Mouse (Mus musculus): ENCODE results near the gene Pyroxd2. TPM values are rescaled to one million over a fixed set of nuclear protein-coding genes. Genes with fewer than 3 reads are reported as not detected.

Pyroxd2 gene
- polyA plus RNA-seq (2017; shearing (Covaris generic)), result under 1 TPM in 2 of 3 experiments, not detected in 1; 0.38 to 0.55 TPM

- no peak for ATAC-seq
These were observed at the start of gene Pyroxd2 for GRCm38 (mm10) chr19:42752363-42752931. TSS of gene Pyroxd2 (minus strand) at chr19:42752775.

GRCm38 (mm10) chr19:42797866-42798265 lies 45.3 kb upstream of the Pyroxd2 start:
- no peak for ATAC-seq

- no peak for ATAC-seq
These were observed 43.2 kb upstream of the Pyroxd2 start for GRCm38 (mm10) chr19:42795801-42796200.

GRCm38 (mm10) chr19:42794914-42795613 lies 42.5 kb upstream of the Pyroxd2 start:
- no peak for ATAC-seq

GRCm38 (mm10) chr19:42788311-42788710 lies 35.7 kb upstream of the Pyroxd2 start:
- no peak for ATAC-seq

DNA sequence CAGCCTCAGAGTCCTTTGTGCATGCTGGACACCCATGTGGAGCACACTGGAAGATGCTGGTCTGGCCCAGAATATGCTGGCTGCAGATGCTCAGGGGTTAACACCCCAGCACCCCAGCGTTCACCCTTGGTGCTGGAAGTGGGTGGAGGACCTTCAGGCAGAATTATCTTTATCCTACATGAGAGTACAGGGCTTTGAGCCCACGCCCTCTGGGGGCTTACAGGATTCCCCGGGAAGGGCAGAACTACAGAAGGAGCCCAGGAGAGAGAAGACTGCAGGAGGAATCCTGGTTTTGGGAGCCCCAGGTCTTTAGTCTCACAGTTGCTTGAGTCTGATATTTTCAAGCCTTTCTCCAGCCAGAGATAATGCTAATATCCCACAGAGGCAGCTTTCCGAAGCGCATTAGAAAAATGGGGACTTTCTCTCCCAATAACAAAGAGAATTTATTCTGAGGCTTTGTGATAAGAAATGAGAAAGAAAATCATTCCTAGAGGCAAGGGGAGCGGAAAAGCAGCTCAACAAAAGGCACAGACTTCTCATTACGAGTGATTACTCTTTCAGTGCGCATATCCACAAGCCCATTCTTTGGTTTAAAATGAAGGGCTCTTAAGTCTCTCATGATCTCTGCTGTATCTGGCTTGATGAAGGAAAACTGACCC lies 33.1 kb upstream of the Pyroxd2 start:
- no peak for ATAC-seq

DNA sequence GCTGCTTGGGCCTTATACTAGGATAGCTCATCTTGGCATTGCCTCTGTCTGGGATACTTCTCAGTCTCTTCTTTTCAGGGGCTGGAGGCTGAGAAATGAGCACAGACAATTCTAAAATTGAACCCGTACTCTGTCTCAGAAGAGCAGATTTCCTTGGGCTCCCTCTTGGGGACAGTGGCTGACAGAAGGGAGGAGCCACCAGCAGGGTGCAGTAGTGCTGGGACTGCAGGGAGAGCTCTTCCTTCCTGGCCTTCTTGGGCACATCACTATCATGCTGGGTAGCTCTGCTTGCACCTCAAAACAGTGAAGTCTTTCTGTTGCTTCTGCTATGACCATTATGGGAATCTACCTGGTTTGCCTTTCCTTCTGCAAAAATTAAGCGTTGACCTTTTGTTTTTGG lies 32.6 kb upstream of the Pyroxd2 start:
- no peak for ATAC-seq

DNA sequence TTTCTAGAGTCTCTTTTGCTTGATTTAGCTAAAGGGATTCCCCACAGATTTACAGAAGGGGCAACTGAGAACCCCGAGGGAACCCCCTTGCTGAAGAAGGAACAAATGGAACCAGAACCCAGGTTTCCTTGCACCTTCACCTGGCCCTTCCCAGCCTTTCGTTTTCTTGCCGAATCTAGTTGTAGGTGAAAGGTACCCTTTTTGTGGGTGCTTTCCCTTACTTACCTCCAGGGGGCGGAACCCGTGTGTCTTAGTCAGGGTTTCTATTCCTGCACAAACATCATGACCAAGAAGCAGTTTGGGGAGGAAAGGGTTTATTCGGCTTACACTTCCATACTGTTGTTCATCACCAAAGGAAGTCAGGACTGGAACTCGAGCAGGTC lies 27.6 kb upstream of the Pyroxd2 start:
- ATAC-seq, result peak; percentile 16

DNA sequence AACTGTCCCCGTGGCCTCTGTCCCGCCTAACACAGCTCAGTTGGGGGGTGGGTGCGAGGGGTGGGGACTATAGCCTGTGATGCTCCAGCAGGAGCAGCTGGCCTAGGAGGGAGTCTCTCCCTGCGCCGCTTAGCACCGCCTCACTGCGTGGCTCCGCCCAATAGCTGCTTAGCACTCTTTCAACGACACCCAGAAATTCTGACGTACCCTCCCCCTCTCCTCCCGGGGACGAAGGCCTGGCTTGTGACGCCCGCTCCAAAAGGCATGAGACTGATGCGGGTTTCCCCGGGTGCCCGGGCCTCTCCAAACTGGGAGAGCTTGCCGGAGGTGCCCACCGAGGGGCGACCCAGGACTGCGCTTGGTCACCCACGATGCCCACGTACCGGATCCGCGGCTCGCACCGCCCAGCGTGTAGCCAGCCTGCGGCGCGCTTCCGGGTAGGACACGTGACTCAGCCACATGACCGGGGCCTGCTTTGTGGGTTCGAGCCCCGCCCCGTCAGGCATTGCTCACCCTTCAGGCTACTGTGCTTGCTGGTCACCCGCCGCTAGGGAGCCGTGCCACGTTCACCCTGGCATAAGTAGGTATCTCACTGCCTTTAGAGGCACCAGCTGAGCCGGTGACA lies 27.1 kb upstream of the Pyroxd2 start, which contains the start of gene Hps1:
Gene Hps1, minus strand, starts transcription at position 448 of the 625 bp plus-strand sequence.
- ATAC-seq, result peak; percentile 91

DNA sequence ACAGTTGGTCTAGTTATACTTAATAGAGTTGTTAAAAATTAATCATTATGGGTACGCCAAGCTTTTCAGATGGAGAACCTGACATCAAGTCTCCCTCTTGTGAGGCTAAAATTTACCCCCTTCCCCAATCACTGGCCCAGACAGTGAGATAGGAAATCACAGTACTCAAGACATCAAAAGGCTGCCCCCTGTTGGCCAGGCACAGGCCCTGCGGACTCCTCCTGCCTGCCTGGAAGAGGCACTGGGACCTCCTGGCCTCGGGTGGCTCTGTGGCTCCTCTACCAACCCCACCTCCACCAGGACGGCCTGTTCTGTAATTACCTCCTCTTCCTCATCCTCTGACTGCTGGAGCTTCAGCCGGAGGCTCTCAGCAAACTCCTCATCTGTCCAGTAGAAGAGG lies 25.2 kb upstream of the Pyroxd2 start:
- no peak for ATAC-seq

DNA sequence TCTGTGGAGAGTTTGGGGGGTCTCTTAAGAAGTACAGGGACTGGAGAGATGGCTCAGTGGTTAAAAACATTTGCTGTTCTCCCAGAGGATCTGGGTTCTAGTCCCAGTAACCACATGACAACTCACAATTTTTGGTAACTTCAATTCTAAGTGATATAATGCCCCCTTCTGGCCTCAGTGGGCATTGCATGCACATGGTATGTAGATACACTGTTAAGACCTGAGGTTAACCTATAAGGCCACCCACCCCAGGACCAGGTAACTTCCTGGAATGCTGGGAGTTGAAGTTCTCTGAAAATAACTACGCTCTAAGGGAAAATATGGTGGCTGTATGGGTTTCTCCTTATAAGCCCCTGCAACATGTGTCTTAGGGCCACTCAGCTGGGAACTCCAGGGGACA lies 24.2 kb upstream of the Pyroxd2 start:
- no peak for ATAC-seq

- ATAC-seq, result no peak
These were observed 17.7 kb upstream of the Pyroxd2 start for GRCm38 (mm10) chr19:42770141-42770872.

DNA sequence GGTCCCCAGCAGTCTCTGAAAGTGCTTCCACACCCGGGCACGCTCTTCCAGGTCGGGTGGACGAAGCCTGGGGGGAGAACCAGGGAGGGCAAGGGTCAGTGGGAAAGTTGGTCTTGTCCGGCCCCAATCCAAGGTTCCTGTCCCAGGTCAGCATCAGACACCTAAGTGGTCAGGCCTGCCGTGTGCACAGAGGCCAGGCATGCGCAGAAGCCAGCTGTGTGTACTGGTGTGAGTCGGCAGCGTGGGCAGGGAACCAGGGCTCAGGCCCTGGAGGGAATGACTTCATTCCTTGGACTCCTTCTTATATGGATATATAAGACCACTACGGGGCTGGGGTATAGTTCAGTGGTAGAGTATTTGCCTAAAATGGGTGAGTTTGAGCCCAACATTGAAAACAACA lies 17.1 kb upstream of the Pyroxd2 start:
- no peak for ATAC-seq

DNA sequence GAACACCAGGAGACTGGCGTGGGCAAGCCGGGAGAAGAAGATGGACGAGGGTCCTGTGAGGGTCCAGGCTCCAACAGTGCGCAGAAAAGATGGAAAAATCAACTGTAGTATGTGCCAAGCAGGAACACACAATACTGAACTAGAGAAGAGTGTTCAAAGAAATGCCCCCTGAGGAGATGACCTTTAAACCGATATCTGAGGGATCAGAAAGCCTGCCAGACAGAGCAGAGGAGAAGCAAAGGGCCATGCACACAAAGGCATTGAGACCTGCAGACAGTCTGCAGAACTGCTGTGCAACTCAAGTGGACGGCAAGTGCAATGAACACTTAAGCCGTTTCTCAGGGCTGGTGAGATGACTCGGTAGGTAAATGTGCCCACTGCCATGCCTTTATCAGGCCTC lies 14.8 kb upstream of the Pyroxd2 start:
- no peak for ATAC-seq

DNA sequence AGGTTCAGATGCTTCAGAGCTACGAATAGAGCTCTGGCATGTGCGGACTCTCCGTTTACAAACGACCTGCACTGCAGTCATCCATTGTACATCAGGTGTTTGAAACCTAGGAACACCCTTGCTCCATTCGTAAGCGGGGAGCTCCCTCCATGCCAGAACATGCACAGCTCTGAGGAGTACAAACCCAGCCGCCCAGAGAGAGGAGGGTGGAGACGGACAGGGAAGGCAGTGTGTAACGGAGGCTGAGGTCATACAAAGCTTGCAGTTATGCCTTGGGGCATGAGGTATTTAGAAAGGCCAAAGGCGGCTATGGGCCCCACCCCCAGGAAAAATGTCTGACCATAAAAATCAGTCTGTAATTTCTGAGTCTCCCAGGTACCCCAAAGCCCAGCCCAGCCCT lies 11.8 kb upstream of the Pyroxd2 start:
- ATAC-seq, result no peak

- no peak for ATAC-seq
These were observed 4.1 kb upstream of the Pyroxd2 start for GRCm38 (mm10) chr19:42756671-42757070.

DNA sequence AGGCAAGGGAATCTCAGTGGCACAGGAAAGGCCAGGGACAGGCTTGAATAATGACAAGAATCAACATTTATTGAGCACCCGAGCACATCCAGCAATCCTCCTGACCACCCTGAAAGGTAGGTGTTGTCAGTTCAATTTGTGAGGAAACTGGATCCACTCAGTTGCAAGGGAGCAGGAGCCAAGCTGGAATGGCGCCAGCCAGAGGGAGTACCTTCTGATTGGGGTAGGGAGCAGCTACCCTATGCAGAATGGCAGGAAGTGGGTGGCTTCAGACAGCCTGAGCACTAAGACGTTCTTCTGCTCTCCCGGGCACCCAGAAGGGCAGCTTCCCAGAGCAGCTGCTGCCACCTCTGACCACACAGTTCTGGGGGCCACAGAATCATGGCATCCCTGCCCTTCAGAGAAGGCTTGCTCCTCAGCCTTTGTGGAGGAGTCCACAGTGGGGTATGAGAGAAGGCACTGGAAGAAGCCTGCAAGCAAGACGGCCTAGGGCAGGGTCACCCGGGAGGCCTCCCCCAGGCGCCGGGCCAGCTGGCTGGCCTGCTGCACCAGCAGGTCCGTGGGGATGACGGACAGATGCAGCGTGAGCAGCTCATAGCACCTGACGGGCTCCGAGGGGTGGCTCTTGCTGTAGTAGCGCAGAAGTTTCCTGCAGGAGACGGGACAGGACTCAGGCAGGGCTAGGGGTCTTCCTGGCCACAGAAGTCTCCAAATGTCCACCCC lies 2.7 kb upstream of the Pyroxd2 start:
- ATAC-seq, result no peak

GRCm38 (mm10) chr19:42753141-42753917 lies 754 bp upstream of the Pyroxd2 start:
- no peak for ATAC-seq

GRCm38 (mm10) chr19:42750196-42750595 lies 2.4 kb downstream of the Pyroxd2 start:
- ATAC-seq, result no peak

- ATAC-seq, result no peak
These were observed 5.9 kb downstream of the Pyroxd2 start for GRCm38 (mm10) chr19:42746702-42747101.

- ATAC-seq, result no peak
These were observed 6.7 kb downstream of the Pyroxd2 start for GRCm38 (mm10) chr19:42745869-42746224.
